Mouse (Mus musculus) small intestine, adult 2 months (tissue): ENCODE data around the gene Tent5c. TPM values are rescaled to one million over a fixed set of nuclear protein-coding genes. Genes with fewer than 3 reads are reported as not detected.
"Not testable (repeated sequence)": the region's sequence is repeated elsewhere in the genome, so short reads cannot be mapped to it uniquely, and the experiment has no call there.

Experiments
- H3K27ac ChIP-seq: fragments of 200-500 bp; 2 replicates; pipeline ENCODE4 v1.5.1; 2012; ENCODE audit warnings: low read depth, low read length, control low read depth, inconsistent platforms; ENCODE audit not compliant: insufficient read depth
- H3K27me3 ChIP-seq: fragments of 200-500 bp; 2 replicates; pipeline ENCODE4 v1.6.1; 2012; ENCODE audit warnings: mild to moderate bottlenecking, moderate library complexity, low read length, inconsistent platforms; ENCODE audit not compliant: control insufficient read depth, insufficient read depth
- H3K36me3 ChIP-seq: fragments of 200-500 bp; 2 replicates; pipeline ENCODE4 v1.6.1; 2012; ENCODE audit warnings: mild to moderate bottlenecking, low read length, control low read depth, inconsistent platforms; ENCODE audit not compliant: control insufficient read depth, insufficient read depth
- H3K4me1 ChIP-seq: fragments of 200-500 bp; 2 replicates; pipeline ENCODE4 v1.6.1; 2012; ENCODE audit warnings: low read length, inconsistent platforms, mixed read lengths; ENCODE audit not compliant: control insufficient read depth, insufficient read depth, insufficient read length
- H3K4me3 ChIP-seq: fragments of 200-500 bp; 2 replicates; pipeline ENCODE4 v1.5.1; 2012; ENCODE audit warnings: low read depth, mild to moderate bottlenecking, control low read depth, inconsistent platforms, low read length, moderate library complexity
- CTCF ChIP-seq: fragments of 200-500 bp; IDR thresholded peaks from 2 replicates; pipeline ENCODE4 v1.5.1; 2012; ENCODE audit warnings: low read depth, mild to moderate bottlenecking, control low read depth, inconsistent platforms, low read length, moderate library complexity, mixed read lengths; ENCODE audit not compliant: insufficient replicate concordance, insufficient read length; ENCODE audit errors: extremely low read depth
- POLR2A ChIP-seq: fragments of 200-500 bp; IDR thresholded peaks from 2 replicates; pipeline ENCODE4 v1.6.1; 2012; ENCODE audit warnings: low read depth, mild to moderate bottlenecking, control low read depth, inconsistent platforms, low read length, moderate library complexity
- WGBS: fragments of 180-500 bp; shearing (Covaris S2); methylation state at CpG from one replicate; pipeline ENCODE4 v1.1.7; 2018; 5-methylcytosine and 5-hydroxymethylcytosine counted together
- polyA plus RNA-seq: library from polyadenylated mRNA; depleted of rRNA; stranded (reverse); fragments of >200 nt; gene quantifications from 2 replicates; pipeline ENCODE4 v1.2.3, GENCODE M21; 2012

Tent5c gene
- polyA plus RNA-seq, 1 experiment, result 10.3 TPM

GRCm38 (mm10) chr3:100421354-100421753, 67.8 kb downstream of the Tent5c start:
- H3K4me1 ChIP-seq, result no peaks in the 10 kb centered on the region
- H3K27me3 ChIP-seq, result no peaks in the 10 kb centered on the region
- H3K4me3 ChIP-seq, result no peak overlapping the region
- TF ChIP-seq POLR2A, result no peak
- no peak for TF ChIP-seq CTCF
- WGBS, result 86% methylated on average over 6 of the region's 6 CpGs
- H3K36me3 ChIP-seq, result no peaks in the 10 kb centered on the region
- no peak overlapping the region for H3K27ac ChIP-seq

GRCm38 (mm10) chr3:100420691-100421056, 68.5 kb downstream of the Tent5c start:
- H3K27ac ChIP-seq, result no peak overlapping the region
- no peak for TF ChIP-seq CTCF
- TF ChIP-seq POLR2A, result no peak
- no peak overlapping the region for H3K4me3 ChIP-seq
- H3K4me1 ChIP-seq, result no peaks in the 10 kb centered on the region
- H3K36me3 ChIP-seq, result no peaks in the 10 kb centered on the region
- WGBS, result 77% methylated on average over 5 of the region's 5 CpGs
- H3K27me3 ChIP-seq, result no peaks in the 10 kb centered on the region

- no peak for TF ChIP-seq POLR2A
- no peak for TF ChIP-seq CTCF
- no peaks in the 10 kb centered on the region for H3K36me3 ChIP-seq
- H3K27ac ChIP-seq, result no peak overlapping the region
- no peaks in the 10 kb centered on the region for H3K4me1 ChIP-seq
- no peak overlapping the region for H3K4me3 ChIP-seq
- 85% methylated on average over 10 of the region's 10 CpGs for WGBS
- no peaks in the 10 kb centered on the region for H3K27me3 ChIP-seq
These were observed 69.0 kb downstream of the Tent5c start for GRCm38 (mm10) chr3:100419962-100420690.

GRCm38 (mm10) chr3:100418387-100418786, 70.7 kb downstream of the Tent5c start:
- no peaks in the 10 kb centered on the region for H3K36me3 ChIP-seq
- no peaks in the 10 kb centered on the region for H3K4me1 ChIP-seq
- TF ChIP-seq POLR2A, result no peak
- no peak for TF ChIP-seq CTCF
- H3K27me3 ChIP-seq, result no peaks in the 10 kb centered on the region
- no peak overlapping the region for H3K4me3 ChIP-seq
- H3K27ac ChIP-seq, result no peak overlapping the region
- WGBS, result 41% methylated on average over 1 of the region's 1 CpGs

- Histone ChIP-seq H3K36me3 (no peaks in the 10 kb centered on the region), H3K4me3 (no peak overlapping the region), H3K27me3 (no peaks in the 10 kb centered on the region), H3K27ac (no peak overlapping the region), H3K4me1 (no peaks in the 10 kb centered on the region)
- TF ChIP-seq CTCF (no peak), POLR2A (no peak)
- 62% methylated on average over 10 of the region's 10 CpGs for WGBS
These were observed 71.3 kb downstream of the Tent5c start for GRCm38 (mm10) chr3:100417772-100418311.

- H3K36me3 ChIP-seq, result no peaks in the 10 kb centered on the region
- WGBS, result 81% methylated on average over 5 of the region's 5 CpGs
- H3K27ac ChIP-seq, result no peak overlapping the region
- TF ChIP-seq CTCF (no peak), POLR2A (no peak)
- H3K4me1 ChIP-seq, result no peaks in the 10 kb centered on the region
- no peaks in the 10 kb centered on the region for H3K27me3 ChIP-seq
- H3K4me3 ChIP-seq, result no peak overlapping the region
These were observed 73.5 kb downstream of the Tent5c start for GRCm38 (mm10) chr3:100415671-100416070.

- H3K27ac ChIP-seq, H3K27me3 ChIP-seq, H3K36me3 ChIP-seq, H3K4me3 ChIP-seq, H3K4me1 ChIP-seq: not testable (repeated sequence)
- 95% methylated on average over 3 of the region's 3 CpGs for WGBS
These were observed 75.5 kb downstream of the Tent5c start for GRCm38 (mm10) chr3:100413586-100413985.
